Mouse (Mus musculus) C2C12 (cell line): ENCODE measurements around the gene Stat3.

Experiments used
- CTCF ChIP-seq: IDR thresholded peaks from one replicate; pipeline ENCODE4 v1.5.1; 2011; ENCODE audit not compliant: control insufficient read depth, insufficient read depth, insufficient read length
- MYOD1 ChIP-seq: IDR thresholded peaks from one replicate; pipeline ENCODE4 v1.6.1; 2011; ENCODE audit warnings: low read depth; ENCODE audit not compliant: control insufficient read depth, insufficient read length
- MYOG ChIP-seq: IDR thresholded peaks from one replicate; pipeline ENCODE4 v1.6.1; 2011; ENCODE audit not compliant: control insufficient read depth, insufficient read length; ENCODE audit errors: extremely low read depth

DNA sequence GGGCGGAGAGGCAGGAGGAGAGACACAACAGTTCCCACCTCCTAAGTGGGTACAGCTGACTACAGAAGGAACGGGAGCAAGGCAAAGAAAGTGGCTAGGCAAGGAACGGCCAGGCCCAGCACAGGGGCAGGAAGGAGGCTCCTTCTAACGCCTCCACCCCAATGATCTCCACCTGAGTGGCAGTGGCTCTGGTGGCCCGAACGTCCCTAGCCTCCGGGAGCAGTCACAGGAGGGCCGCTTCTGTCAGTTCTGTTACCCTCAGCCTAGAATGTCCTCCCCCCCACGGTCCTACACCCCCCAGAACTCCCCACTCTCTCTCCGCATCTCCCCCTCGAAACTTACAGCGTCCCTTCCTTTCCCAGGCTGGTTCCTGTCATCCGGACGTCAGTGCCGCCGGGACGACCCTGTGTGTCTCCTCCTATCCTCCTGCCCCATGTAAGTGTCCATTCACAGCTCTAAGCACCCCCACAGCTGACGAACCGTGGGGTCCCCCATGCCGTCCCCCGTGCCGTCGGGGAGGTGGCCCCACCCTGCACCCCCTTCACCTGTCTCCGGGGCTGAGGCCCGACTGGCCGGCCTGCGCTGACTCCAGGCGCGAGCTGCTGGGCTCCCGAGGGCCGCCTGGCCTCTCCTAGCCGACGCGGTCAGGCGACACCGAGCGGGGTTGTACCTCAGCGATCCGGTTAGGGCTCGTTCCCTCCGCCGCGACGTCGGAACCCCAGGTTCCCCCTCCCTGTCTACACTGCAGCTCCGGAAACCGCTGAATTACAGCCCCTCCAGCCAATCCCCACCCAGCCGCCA lies 429 bp downstream of the Stat3 start:
- TF ChIP-seq CTCF (no peak), MYOG (no peak), MYOD1 (no peak)
